Mouse (Mus musculus): ENCODE data around the gene Chn2.

The Chn2 gene

GRCm38 (mm10) chr6:54120889-54121288 is 81.5 kb downstream of the Chn2 start:
- no peak for DNase-seq

- DNase-seq: no peak
Observed at GRCm38 (mm10) chr6:54124519-54124918, 85.2 kb downstream of the Chn2 start.

- DNase-seq: no peak
Observed at GRCm38 (mm10) chr6:54125536-54125935, 86.2 kb downstream of the Chn2 start.

GRCm38 (mm10) chr6:54126225-54126992 is 87.1 kb downstream of the Chn2 start:
- no peak for DNase-seq

- DNase-seq: no peak
Observed at GRCm38 (mm10) chr6:54126993-54127697, 87.8 kb downstream of the Chn2 start.

- no peak for DNase-seq
Observed at GRCm38 (mm10) chr6:54128702-54129101, 89.3 kb downstream of the Chn2 start.

- no peak for DNase-seq
Observed at GRCm38 (mm10) chr6:54129570-54129969, 90.2 kb downstream of the Chn2 start.

- DNase-seq: peak; percentile 11 to 27
Observed at GRCm38 (mm10) chr6:54130881-54131280, 91.5 kb downstream of the Chn2 start.

- DNase-seq: no peak
Observed at GRCm38 (mm10) chr6:54132576-54132975, 93.2 kb downstream of the Chn2 start.

- DNase-seq: no peak
Observed at GRCm38 (mm10) chr6:54133231-54133630, 93.9 kb downstream of the Chn2 start.

- no peak for DNase-seq
Observed at GRCm38 (mm10) chr6:54138157-54138556, 98.8 kb downstream of the Chn2 start.

GRCm38 (mm10) chr6:54140488-54140887 is 101.1 kb downstream of the Chn2 start:
- DNase-seq: no peak

GRCm38 (mm10) chr6:54141165-54141564 is 101.8 kb downstream of the Chn2 start:
- peak; percentile 28 to 40 for DNase-seq

GRCm38 (mm10) chr6:54142848-54143651 is 103.7 kb downstream of the Chn2 start:
- DNase-seq: no peak

GRCm38 (mm10) chr6:54143652-54143960 is 104.3 kb downstream of the Chn2 start:
- no peak for DNase-seq

- no peak for DNase-seq
Observed at GRCm38 (mm10) chr6:54148844-54149526, 109.6 kb downstream of the Chn2 start.

- DNase-seq: no peak
Observed at GRCm38 (mm10) chr6:54150821-54151220, 111.5 kb downstream of the Chn2 start.

- DNase-seq: no peak
Observed at GRCm38 (mm10) chr6:54151443-54152241, 112.3 kb downstream of the Chn2 start.

GRCm38 (mm10) chr6:54157097-54157496 is 117.7 kb downstream of the Chn2 start:
- no peak for DNase-seq

- DNase-seq: no peak
Observed at GRCm38 (mm10) chr6:54158317-54158716, 119.0 kb downstream of the Chn2 start.

- no peak for DNase-seq
Observed at GRCm38 (mm10) chr6:54160677-54161076, 121.3 kb downstream of the Chn2 start.

- DNase-seq: no peak
Observed at GRCm38 (mm10) chr6:54161246-54161645, 121.9 kb downstream of the Chn2 start.

Measured in kidney, adult 8-10 months (tissue).